Mouse (Mus musculus): ENCODE measurements around the gene Olfr1336. TPM values are rescaled to one million over a fixed set of nuclear protein-coding genes. Genes with fewer than 3 reads are reported as not detected.
"Not testable (repeated sequence)": the region's sequence is repeated elsewhere in the genome, so short reads cannot be mapped to it uniquely, and the experiment has no call there.

The Olfr1336 gene
- total RNA-seq (2021): not detected
- long read RNA-seq, experiment 1: 0 reads
- long read RNA-seq, experiment 2: 0 reads

DNA sequence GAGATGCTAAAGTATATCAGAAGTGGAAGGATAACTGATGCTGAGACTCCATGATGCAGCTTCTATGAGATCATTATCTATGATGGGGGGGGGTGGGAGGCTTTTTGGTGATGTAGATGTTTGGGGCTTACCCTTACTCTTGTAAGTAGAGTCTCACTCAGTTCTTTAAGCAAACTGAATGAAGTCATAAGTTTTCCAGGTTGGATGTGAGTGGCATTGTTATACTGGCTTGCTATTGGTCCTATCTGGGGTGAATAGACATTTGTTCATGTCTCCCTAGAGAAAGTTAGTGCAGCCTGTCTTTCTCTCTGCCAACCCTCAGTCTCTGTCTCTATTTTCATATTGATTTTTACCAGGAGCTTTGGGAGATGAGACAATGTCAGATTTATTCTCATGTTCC is at the start of gene Olfr1336:
Olfr1336 (plus strand) TSS at position 301 of the 400 bp plus-strand sequence.
- DNase-seq (ENCODE audit: low spot score): no peak

GRCm38 (mm10) chr7:6410043-6410442 is 45.9 kb upstream of the Olfr1336 start, which contains the start of gene Gm20715:
Gm20715 (plus strand) TSS chr7:6410277.
- peak; percentile 94 for DNase-seq (ENCODE audit: low spot score)

DNA sequence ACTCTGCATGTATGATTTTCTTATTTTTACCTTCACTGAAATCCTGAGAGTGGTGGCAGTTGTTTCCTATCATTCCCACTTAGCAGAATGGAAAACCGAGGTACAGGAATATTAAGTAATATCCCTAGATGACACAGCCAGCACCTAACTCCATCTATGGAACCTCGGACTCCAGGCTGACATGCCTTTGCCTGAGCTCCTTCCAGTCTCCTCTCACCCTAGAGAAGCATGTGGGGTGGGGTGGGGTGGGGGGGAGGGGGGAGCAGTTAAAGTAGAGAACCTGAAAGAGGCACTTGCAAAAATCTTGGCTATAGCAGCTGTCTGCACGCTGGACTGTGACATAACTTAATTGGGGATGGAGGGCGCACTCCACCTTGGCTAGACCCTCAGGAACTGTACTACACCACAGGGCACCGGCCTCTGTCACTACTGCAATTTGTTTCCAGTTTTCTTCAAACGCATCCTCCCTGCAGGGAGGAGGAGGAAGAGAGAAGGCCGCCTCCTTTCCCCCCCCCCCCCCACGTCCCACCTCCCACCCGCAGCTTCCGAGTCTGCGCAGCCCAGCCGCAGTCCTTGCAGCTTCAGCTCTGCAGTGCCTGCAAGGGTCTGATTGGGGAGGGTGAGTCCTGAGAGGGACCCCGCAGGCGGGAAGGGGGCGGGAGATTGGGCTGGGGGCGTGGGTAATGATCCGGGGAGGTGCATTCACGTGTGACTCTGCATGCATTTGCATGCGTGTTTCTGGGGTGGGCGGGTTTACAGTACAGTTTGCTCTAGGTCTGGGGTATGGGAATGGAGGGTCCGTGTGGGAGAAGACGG is 41.1 kb upstream of the Olfr1336 start:
- no peak for DNase-seq (ENCODE audit: low spot score)

DNA sequence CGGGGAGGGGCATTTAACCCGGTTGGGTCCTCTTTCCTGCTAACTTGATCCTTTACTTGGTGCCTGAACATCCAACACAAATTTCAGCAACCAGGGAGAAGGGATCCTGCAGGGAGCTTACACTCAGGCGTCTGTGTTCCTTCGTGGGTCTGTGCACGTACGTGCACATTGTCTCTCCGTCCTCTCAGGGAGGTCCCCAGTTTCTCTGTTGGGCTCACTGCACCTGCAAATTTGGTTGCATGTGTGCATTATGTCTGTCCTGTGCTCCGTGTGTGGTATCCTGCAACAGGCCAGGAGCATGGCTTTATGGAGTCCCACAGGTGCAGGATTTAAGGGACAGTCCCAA is 40.6 kb upstream of the Olfr1336 start:
- no peak for DNase-seq (ENCODE audit: low spot score)

DNA sequence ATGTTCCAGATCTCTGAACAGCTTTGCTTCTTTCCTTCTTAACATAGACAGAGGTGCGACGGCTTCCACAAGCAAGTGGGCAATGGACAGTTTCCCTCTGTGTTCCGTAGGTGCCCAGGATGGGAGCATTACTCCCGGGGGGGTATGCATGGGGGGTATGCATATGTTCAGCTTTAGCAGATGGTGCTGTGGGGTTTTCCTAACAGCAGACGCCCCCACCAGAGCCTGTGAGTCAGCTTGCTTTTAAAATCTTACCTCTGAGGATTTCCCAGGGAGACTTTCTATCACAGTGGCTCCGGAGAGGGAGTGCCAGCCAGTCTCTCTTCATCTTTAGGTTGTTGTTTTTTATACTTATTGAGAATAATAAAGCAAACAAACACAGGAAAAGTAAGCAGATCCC is 36.1 kb upstream of the Olfr1336 start:
- DNase-seq (ENCODE audit: low spot score): no peak

GRCm38 (mm10) chr7:6429381-6429780 is 26.6 kb upstream of the Olfr1336 start:
- no peak for DNase-seq (ENCODE audit: low spot score)

- no peak for DNase-seq (ENCODE audit: low spot score)
These were observed 25.6 kb upstream of the Olfr1336 start for GRCm38 (mm10) chr7:6430342-6430741.

DNA sequence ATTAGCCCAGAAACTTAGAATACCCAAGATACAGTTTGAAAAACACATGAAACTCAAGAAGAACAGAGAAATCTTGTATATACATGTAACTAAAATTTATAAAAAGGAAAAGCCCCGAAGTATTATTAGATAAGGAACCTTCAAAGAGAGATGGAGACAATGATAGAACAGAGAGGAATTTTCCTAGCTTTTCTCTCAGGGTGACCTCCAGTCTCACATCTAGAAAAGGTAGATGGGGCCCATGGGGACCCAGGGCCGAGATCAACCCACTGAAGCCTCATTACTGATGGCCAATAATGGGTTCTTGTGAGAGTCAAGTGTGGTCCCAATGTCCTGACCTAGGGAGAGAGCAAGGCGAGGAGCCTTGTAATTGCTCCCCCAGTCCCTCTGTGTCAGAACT is 17.6 kb upstream of the Olfr1336 start, which contains the start of gene Olfr1344:
Olfr1344 (plus strand) TSS at position 301 of the 400 bp plus-strand sequence.
- no peak for DNase-seq (ENCODE audit: low spot score)

GRCm38 (mm10) chr7:6441173-6441572 is 14.8 kb upstream of the Olfr1336 start:
- DNase-seq (ENCODE audit: low spot score): no peak

DNA sequence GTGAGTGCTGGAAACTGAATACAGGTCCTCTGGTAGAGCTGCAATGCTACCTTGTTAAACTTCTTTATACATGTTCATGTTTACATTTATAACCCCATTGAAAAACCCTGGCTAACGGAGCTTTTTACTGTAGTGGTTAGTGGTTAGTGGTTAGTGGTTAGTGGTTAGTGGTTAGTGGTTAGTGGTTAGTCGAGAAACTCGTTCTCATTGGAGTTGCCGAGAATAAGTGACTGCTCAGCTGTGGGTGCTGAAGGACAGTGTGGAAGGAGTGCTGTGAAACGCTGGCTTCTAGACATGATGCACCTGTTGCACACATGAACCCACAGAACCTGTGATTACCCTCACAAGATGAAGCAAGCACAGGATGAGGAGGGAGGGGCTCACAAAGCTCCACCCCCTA is 8.2 kb upstream of the Olfr1336 start:
- no peak for DNase-seq (ENCODE audit: low spot score)

- no peak for DNase-seq (ENCODE audit: low spot score)
These were observed 431 bp downstream of the Olfr1336 start for GRCm38 (mm10) chr7:6456399-6456798.

DNA sequence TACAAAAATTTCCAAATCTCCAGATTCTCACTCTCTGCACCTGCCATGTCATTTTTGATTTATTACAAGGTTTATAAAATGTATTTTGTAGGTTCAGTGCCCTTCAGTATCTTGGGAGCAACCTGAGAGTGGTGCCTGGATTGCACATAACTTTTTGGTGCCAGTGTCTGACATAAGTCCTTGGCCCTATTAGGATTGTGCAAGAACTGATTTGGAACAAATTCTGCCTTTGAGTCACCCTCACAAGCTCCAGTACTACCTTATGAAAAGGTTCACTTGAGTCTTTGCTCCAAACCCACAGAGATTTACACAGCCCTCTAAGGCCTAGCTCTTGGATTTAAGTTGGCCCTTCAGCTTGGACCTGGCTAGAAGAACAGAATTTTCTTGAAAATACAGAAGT is 11.0 kb downstream of the Olfr1336 start, which contains the start of gene Olfr1346:
Olfr1346 (plus strand) TSS at position 151 of the 400 bp plus-strand sequence.
- DNase-seq (ENCODE audit: low spot score): no peak

- DNase-seq (ENCODE audit: low spot score): not testable (repeated sequence)
These were observed 21.7 kb downstream of the Olfr1336 start for GRCm38 (mm10) chr7:6477633-6478032.

- DNase-seq (ENCODE audit: low spot score): no peak
These were observed 30.9 kb downstream of the Olfr1336 start, which contains the start of gene Olfr5 for GRCm38 (mm10) chr7:6486841-6487240. Olfr5 (minus strand) TSS chr7:6486941.

- DNase-seq (ENCODE audit: low spot score): no peak
These were observed 43.7 kb downstream of the Olfr1336 start, which contains the start of gene Olfr1347 for GRCm38 (mm10) chr7:6499655-6500054. Olfr1347 (minus strand) TSS chr7:6499755.

GRCm38 (mm10) chr7:6508648-6509047 is 52.7 kb downstream of the Olfr1336 start, which contains the start of gene Olfr1348:
Olfr1348 (minus strand) TSS chr7:6508748.
- DNase-seq (ENCODE audit: low spot score): no peak

Other genes starting within 250 kb of the Olfr1336 start
- gene Zscan5b, start 233.9 kb upstream of the Olfr1336 start, total RNA-seq (2021): not detected
- not detected for gene Epp13, start 203.5 kb upstream of the Olfr1336 start, total RNA-seq (2021)
- gene Zfp667, start 169.6 kb upstream of the Olfr1336 start, total RNA-seq (2021): 1 to 10 TPM; 3.3 to 4.2 TPM
- gene Zfp583, start 124.9 kb upstream of the Olfr1336 start, total RNA-seq (2021): under 1 TPM; 0.43 to 0.50 TPM
- under 1 TPM; 0.32 to 0.45 TPM for gene Gm3854, start 112.4 kb upstream of the Olfr1336 start, total RNA-seq (2021)
- gene Zfp78, start 92.9 kb upstream of the Olfr1336 start, total RNA-seq (2021): 1 to 10 TPM; 1.8 to 2.5 TPM
- gene Zfp28, start 72.9 kb upstream of the Olfr1336 start, total RNA-seq (2021): 1 to 10 TPM in 1 of 2 experiments, under 1 TPM in 1; 0.90 to 1.0 TPM
- gene Smim17, start 57.5 kb upstream of the Olfr1336 start, total RNA-seq (2021): under 1 TPM; 0.12 to 0.16 TPM
- not detected for gene Gm20715, start 45.9 kb upstream of the Olfr1336 start, total RNA-seq (2021)
- gene Olfr1344, start 17.5 kb upstream of the Olfr1336 start, total RNA-seq (2021): not detected
- not detected for gene Olfr1346, start 10.9 kb downstream of the Olfr1336 start, total RNA-seq (2021)
- not detected for gene Olfr5, start 30.8 kb downstream of the Olfr1336 start, total RNA-seq (2021)
- gene Olfr1347, start 43.6 kb downstream of the Olfr1336 start, total RNA-seq (2021): not detected
- not detected for gene Olfr1348, start 52.6 kb downstream of the Olfr1336 start, total RNA-seq (2021)
- gene Olfr1349, start 66.8 kb downstream of the Olfr1336 start, total RNA-seq (2021): not detected
- not detected for gene Olfr1350, start 108.7 kb downstream of the Olfr1336 start, total RNA-seq (2021)
- 1 to 10 TPM; 2.4 to 6.0 TPM for gene Zim1, start 240.3 kb downstream of the Olfr1336 start, total RNA-seq (2021)

Data from gastrocnemius, adult 18-20 months (tissue).